Mouse (Mus musculus): ENCODE measurements around the gene Ptbp1. TPM values are rescaled to one million over a fixed set of nuclear protein-coding genes. Genes with fewer than 3 reads are reported as not detected.
A peak's percentile ranks its signal among the peaks of the same experiment; 100 is the strongest.
"Not testable (repeated sequence)": the region's sequence is repeated elsewhere in the genome, so short reads cannot be mapped to it uniquely, and the experiment has no call there.

Gene Ptbp1
- total RNA-seq, 2 experiments from 2014 or later: 97.9 to 138 TPM

- ATAC-seq (ENCODE audit: poor library complexity, severe bottlenecking): no peak
Measured at GRCm38 (mm10) chr10:79880721-79881120, 26.5 kb downstream of the Ptbp1 start.

GRCm38 (mm10) chr10:79881981-79882380 is 27.8 kb downstream of the Ptbp1 start:
- peak; percentile 45 for ATAC-seq (ENCODE audit: poor library complexity, severe bottlenecking)

- ATAC-seq (ENCODE audit: poor library complexity, severe bottlenecking): peak; percentile 64
Measured at GRCm38 (mm10) chr10:79883297-79884084, 29.3 kb downstream of the Ptbp1 start.

- no peak for ATAC-seq (ENCODE audit: poor library complexity, severe bottlenecking)
Measured at GRCm38 (mm10) chr10:79884446-79884845, 30.2 kb downstream of the Ptbp1 start.

- ATAC-seq (ENCODE audit: poor library complexity, severe bottlenecking): not testable (repeated sequence)
Measured at GRCm38 (mm10) chr10:79884938-79885337, 30.7 kb downstream of the Ptbp1 start.

- no peak for ATAC-seq (ENCODE audit: poor library complexity, severe bottlenecking)
Measured at GRCm38 (mm10) chr10:79886054-79886453, 31.8 kb downstream of the Ptbp1 start, which contains the start of gene Elane. Elane (plus strand) TSS chr10:79886247.

- ATAC-seq (ENCODE audit: poor library complexity, severe bottlenecking): no peak
Measured at GRCm38 (mm10) chr10:79886611-79887010, 32.4 kb downstream of the Ptbp1 start.

- no peak for ATAC-seq (ENCODE audit: poor library complexity, severe bottlenecking)
Measured at GRCm38 (mm10) chr10:79889386-79889785, 35.2 kb downstream of the Ptbp1 start.

GRCm38 (mm10) chr10:79890670-79891069 is 36.4 kb downstream of the Ptbp1 start, which contains the start of gene Cfd:
Cfd (plus strand) TSS chr10:79890853.
- ATAC-seq (ENCODE audit: poor library complexity, severe bottlenecking): no peak

- peak; percentile 95 for ATAC-seq (ENCODE audit: poor library complexity, severe bottlenecking)
Measured at GRCm38 (mm10) chr10:79892451-79893118, 38.4 kb downstream of the Ptbp1 start.

- no peak for ATAC-seq (ENCODE audit: poor library complexity, severe bottlenecking)
Measured at GRCm38 (mm10) chr10:79896306-79896705, 42.1 kb downstream of the Ptbp1 start.

GRCm38 (mm10) chr10:79896814-79897213 is 42.6 kb downstream of the Ptbp1 start:
- 0 out of 2 replicates have a peak, but pooled peaks have one; percentile 13 for ATAC-seq (ENCODE audit: poor library complexity, severe bottlenecking)

- ATAC-seq (ENCODE audit: poor library complexity, severe bottlenecking): no peak
Measured at GRCm38 (mm10) chr10:79897316-79898245, 43.4 kb downstream of the Ptbp1 start.

GRCm38 (mm10) chr10:79900951-79901410 is 46.8 kb downstream of the Ptbp1 start:
- no peak for ATAC-seq (ENCODE audit: poor library complexity, severe bottlenecking)

GRCm38 (mm10) chr10:79906712-79907111 is 52.5 kb downstream of the Ptbp1 start:
- no peak for ATAC-seq (ENCODE audit: poor library complexity, severe bottlenecking)

- ATAC-seq (ENCODE audit: poor library complexity, severe bottlenecking): no peak
Measured at GRCm38 (mm10) chr10:79907415-79907814, 53.2 kb downstream of the Ptbp1 start.

- ATAC-seq (ENCODE audit: poor library complexity, severe bottlenecking): peak; percentile 96
Measured at GRCm38 (mm10) chr10:79908167-79909091, 54.2 kb downstream of the Ptbp1 start, which contains the start of gene Med16. Med16 (minus strand) TSS chr10:79908923.

GRCm38 (mm10) chr10:79909092-79909922 is 55.1 kb downstream of the Ptbp1 start:
- ATAC-seq (ENCODE audit: poor library complexity, severe bottlenecking): peak; percentile 8; the same call in 1 of the 2 replicates

- ATAC-seq (ENCODE audit: poor library complexity, severe bottlenecking): no peak
Measured at GRCm38 (mm10) chr10:79910556-79910955, 56.3 kb downstream of the Ptbp1 start, which contains the start of gene Gm26602. Gm26602 (plus strand) TSS chr10:79910856.

Data from megakaryocyte, adult 5-6 weeks (primary cell).